Mouse (Mus musculus): ENCODE results near the gene Slc43a1. TPM values are rescaled to one million over a fixed set of nuclear protein-coding genes. Genes with fewer than 3 reads are reported as not detected.

Gene Slc43a1
- polyA plus RNA-seq, 1 experiment from 2014 or later: 4.0 TPM

DNA sequence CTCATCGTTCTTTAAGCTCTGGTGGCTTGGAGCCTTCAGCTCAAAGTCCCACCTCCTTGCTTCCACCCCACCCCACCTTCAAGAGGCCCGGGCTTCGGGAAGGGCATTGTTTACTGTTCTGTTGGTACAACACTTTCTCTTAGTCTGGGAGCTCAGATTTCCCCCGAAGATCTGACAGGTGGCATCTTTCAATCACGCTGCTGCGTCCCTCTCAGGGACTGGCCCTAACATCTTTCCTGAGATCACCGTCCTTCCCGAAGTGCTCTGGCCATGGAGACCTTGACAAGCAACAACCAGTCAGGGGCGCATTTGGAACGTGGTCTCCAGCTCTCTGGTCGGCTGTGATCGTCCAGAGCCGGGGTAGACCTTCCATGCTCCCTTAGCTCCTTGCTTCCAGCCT lies 16.1 kb upstream of the Slc43a1 start, which contains the start of gene Smtnl1:
Smtnl1 (minus strand) TSS at position 101 of the 400 bp plus-strand sequence.
- 0 out of 2 replicates have a peak, but pooled peaks cover 3% of the 10 kb centered on the region for H3K27me3 ChIP-seq (replicated peaks; ENCODE audit: control insufficient read depth, insufficient read depth, low read length)
- no peak within 1 kb of the TSS for H3K27ac ChIP-seq (ENCODE audit: low read depth, low read length)
- H3K36me3 ChIP-seq (ENCODE audit: control insufficient read depth, insufficient read depth, low read length): no peaks in the 10 kb centered on the region
- H3K9me3 ChIP-seq (replicated peaks; ENCODE audit: control insufficient read depth, low read length): no peaks in the 10 kb centered on the region
- WGBS: 68% methylated on average over 13 of the region's 13 CpGs
- no peak within 1 kb of the TSS for H3K4me2 ChIP-seq (ENCODE audit: low read length)
- H3K4me1 ChIP-seq (ENCODE audit: control insufficient read depth, insufficient read depth, low read length): peaks cover 1% of the 10 kb centered on the region; the same call in 1 of the 2 replicates
- DNase-seq (ENCODE audit: low spot score): no peak
- H3K4me3 ChIP-seq (ENCODE audit: low read depth, low read length): no peak within 1 kb of the TSS
- H3K9ac ChIP-seq (ENCODE audit: low read length): no peak within 1 kb of the TSS
- no peak for ATAC-seq

DNA sequence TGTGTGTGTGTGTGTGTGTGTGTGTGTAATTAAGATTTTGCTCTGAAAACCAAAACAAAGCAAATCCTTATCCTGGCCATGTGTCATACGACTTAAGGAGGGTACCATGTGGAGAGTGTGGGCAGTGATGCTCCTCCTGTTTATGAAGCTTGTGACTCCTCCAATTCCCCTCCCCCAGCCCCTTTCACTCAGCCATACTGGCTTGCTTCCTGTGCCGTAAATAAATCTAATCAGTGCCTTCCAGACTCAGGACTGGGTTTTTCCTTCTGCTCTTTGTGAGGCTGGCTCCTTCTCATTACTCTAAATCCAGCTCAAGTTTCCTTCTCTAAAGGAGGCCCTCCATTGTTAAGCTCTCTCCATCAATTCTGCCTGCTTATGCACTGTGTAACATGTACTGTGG lies 15.4 kb upstream of the Slc43a1 start:
- no peak overlapping the region for H3K9ac ChIP-seq (ENCODE audit: low read length)
- WGBS: 43% methylated on average over 2 of the region's 2 CpGs
- DNase-seq (ENCODE audit: low spot score): no peak
- H3K4me1 ChIP-seq (ENCODE audit: control insufficient read depth, insufficient read depth, low read length): peaks cover 4% of the 10 kb centered on the region; the same call in 1 of the 2 replicates
- no peak for ATAC-seq
- H3K4me3 ChIP-seq (ENCODE audit: low read depth, low read length): no peak overlapping the region
- H3K4me2 ChIP-seq (ENCODE audit: low read length): no peak overlapping the region
- no peak overlapping the region for H3K27ac ChIP-seq (ENCODE audit: low read depth, low read length)
- H3K36me3 ChIP-seq (ENCODE audit: control insufficient read depth, insufficient read depth, low read length): no peaks in the 10 kb centered on the region
- H3K9me3 ChIP-seq (replicated peaks; ENCODE audit: control insufficient read depth, low read length): no peaks in the 10 kb centered on the region
- 0 out of 2 replicates have a peak, but pooled peaks cover 3% of the 10 kb centered on the region for H3K27me3 ChIP-seq (replicated peaks; ENCODE audit: control insufficient read depth, insufficient read depth, low read length)

DNA sequence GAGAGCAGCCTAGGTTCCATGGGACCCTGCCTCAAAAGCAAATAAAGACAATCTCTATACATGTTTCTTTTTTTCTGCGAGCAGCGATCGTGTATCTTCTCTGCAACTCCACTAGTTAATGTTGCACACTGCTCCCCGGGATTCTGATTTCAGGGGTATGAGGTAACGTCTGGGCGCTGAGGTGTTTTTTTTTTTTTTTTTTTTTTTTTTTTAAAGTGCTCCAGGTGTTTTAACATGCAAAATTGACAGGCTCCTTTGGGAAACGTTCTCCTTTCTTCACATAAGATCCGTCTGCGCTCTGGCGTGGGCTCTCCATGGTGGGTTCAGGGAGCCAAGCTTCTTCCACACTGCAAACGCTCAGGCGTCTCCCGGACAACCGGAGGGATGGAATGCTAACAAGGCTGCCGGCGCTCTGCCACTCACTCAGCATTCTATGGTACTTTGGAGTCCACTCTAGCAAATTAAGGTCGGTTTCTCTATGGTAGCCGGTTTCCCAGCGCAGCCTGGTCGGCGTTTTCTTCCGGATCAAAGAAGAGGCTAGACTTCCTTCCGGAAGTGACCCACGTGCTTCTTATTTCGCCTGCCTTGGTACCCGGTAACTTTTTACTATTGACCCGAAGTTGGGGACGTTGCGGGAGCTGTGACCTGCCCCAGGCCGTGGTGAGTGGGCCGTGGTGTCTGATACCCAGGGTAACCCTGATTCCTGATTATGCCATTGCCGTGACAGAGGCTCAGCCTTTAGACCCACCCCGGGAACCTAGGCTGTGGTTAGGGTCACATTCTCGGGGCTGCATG lies 12.0 kb upstream of the Slc43a1 start, which contains the start of gene Timm10:
Timm10 (plus strand) TSS at position 510 of the 795 bp plus-strand sequence.
- DNase-seq (ENCODE audit: low spot score) (peak; percentile 98), ATAC-seq (peak; percentile 94)
- Histone ChIP-seq H3K9ac (ENCODE audit: low read length) (peak within 1 kb of the TSS; percentile 74), H3K9me3 (replicated peaks; ENCODE audit: control insufficient read depth, low read length) (no peaks in the 10 kb centered on the region), H3K27ac (ENCODE audit: low read depth, low read length) (no peak within 1 kb of the TSS), H3K27me3 (replicated peaks; ENCODE audit: control insufficient read depth, insufficient read depth, low read length) (0 out of 2 replicates have a peak, but pooled peaks cover 3% of the 10 kb centered on the region), H3K4me2 (ENCODE audit: low read length) (peak within 1 kb of the TSS; percentile 99), H3K4me1 (ENCODE audit: control insufficient read depth, insufficient read depth, low read length) (peaks cover 4% of the 10 kb centered on the region; the same call in 1 of the 2 replicates), H3K4me3 (ENCODE audit: low read depth, low read length) (peak within 1 kb of the TSS; percentile 61), H3K36me3 (ENCODE audit: control insufficient read depth, insufficient read depth, low read length) (peaks cover 12% of the 10 kb centered on the region; the same call in 1 of the 2 replicates)
- under 1% methylated on average over 34 of the region's 34 CpGs for WGBS

DNA sequence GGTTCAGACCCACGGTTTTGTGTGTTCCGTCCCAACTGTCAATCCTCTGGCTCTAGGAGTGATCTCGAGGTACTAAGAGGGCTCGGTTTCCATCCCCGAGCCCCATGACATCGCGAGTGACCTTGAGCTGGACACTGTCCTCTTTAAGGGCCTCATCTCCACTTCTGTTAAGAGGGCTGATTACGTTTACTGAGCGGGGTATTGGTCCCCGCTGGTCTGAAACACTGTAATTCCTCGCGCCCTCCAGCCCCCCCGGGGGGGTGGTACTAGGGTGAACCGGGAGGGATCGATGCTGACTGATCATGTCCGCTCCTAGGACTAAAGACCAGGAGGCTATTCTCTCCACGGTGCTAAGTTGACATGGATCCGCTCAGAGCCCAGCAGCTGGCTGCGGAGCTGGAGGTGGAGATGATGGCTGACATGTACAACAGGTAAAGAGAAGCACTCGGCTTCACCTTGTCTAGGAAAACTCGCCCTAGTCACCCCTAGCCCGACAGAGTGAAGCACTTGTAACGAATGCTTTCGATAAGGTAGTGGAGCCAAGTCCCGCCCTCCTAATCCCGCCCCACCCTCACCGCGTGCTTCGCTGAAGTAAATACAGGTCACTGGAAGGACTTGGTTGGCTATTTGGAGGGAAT lies 11.2 kb upstream of the Slc43a1 start:
- Histone ChIP-seq H3K4me1 (ENCODE audit: control insufficient read depth, insufficient read depth, low read length) (peaks cover 4% of the 10 kb centered on the region; the same call in 1 of the 2 replicates), H3K4me2 (ENCODE audit: low read length) (peak overlapping the region; percentile 99), H3K36me3 (ENCODE audit: control insufficient read depth, insufficient read depth, low read length) (peaks cover 12% of the 10 kb centered on the region; the same call in 1 of the 2 replicates), H3K27me3 (replicated peaks; ENCODE audit: control insufficient read depth, insufficient read depth, low read length) (0 out of 2 replicates have a peak, but pooled peaks cover 3% of the 10 kb centered on the region), H3K27ac (ENCODE audit: low read depth, low read length) (no peak overlapping the region), H3K9me3 (replicated peaks; ENCODE audit: control insufficient read depth, low read length) (no peaks in the 10 kb centered on the region), H3K9ac (ENCODE audit: low read length) (peak overlapping the region; percentile 74), H3K4me3 (ENCODE audit: low read depth, low read length) (peak overlapping the region; percentile 61)
- DNase-seq (ENCODE audit: low spot score) (no peak), ATAC-seq (peak; percentile 21)
- under 1% methylated on average over 29 of the region's 29 CpGs for WGBS

DNA sequence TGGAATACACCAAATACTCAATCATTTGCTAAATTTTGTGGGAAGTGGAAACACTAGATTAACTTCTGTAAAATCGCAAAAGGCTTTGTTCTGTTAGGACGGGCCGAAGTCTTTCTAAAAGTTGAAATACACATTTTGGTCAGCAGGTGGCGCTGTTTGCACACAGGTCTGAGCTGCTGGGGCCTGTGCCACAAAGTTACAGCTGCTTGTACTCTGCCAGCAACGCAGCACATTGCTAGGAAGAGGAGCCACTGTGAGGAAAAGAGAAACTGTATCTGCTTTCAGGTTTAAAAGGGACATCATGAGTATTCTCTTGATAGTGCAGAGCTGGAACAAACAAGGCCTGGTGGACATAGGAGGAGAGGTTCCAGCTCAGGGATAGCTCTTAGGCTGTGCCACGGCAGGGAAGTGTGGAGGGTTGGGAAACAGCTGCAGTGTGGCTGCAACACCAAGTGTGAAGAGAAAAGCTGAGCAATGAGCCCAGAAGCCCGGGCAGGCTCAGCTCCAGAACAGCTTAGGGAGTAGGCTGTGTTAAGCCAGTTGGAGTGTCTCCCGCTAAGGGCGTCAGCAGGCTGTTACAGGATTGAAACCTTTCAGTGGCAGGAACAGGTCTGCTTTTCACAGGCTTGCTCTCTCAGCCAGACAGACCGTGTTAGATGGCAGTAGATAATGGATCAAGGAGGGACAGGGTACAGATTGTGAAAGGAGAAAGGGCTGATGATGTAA lies 6.8 kb upstream of the Slc43a1 start:
- H3K4me2 ChIP-seq (ENCODE audit: low read length): no peak overlapping the region
- H3K27ac ChIP-seq (ENCODE audit: low read depth, low read length): peak overlapping the region; percentile 44; the same call in 1 of the 2 replicates
- peaks cover 12% of the 10 kb centered on the region; the same call in 1 of the 2 replicates for H3K36me3 ChIP-seq (ENCODE audit: control insufficient read depth, insufficient read depth, low read length)
- H3K9me3 ChIP-seq (replicated peaks; ENCODE audit: control insufficient read depth, low read length): no peaks in the 10 kb centered on the region
- DNase-seq (ENCODE audit: low spot score): peak; percentile 95
- H3K27me3 ChIP-seq (replicated peaks; ENCODE audit: control insufficient read depth, insufficient read depth, low read length): no peaks in the 10 kb centered on the region
- no peak overlapping the region for H3K4me3 ChIP-seq (ENCODE audit: low read depth, low read length)
- 28% methylated on average over 10 of the region's 10 CpGs for WGBS
- H3K9ac ChIP-seq (ENCODE audit: low read length): peak overlapping the region; percentile 37; the same call in 1 of the 2 replicates
- ATAC-seq: peak; percentile 75
- H3K4me1 ChIP-seq (ENCODE audit: control insufficient read depth, insufficient read depth, low read length): peaks cover 4% of the 10 kb centered on the region; the same call in 1 of the 2 replicates

DNA sequence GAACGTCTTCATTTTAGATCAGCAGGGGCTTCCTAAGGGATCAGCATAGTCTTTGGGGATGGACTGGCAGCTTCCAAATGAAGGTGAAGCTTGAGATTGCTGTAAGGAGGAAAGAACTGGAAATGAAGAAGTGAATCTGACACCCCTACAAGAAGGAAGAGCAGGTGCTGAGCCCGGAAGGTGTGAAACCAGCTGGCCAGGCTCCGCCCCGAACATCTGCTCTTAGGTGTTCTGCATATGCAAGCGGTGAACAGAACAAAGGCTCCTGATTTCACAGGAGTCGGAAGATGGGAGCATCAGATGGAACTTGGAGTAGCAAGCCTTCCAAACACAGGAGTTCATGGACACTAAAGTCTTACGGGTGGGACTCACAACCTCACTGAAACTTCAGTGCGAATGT lies 1.5 kb upstream of the Slc43a1 start:
- Histone ChIP-seq H3K4me2 (ENCODE audit: low read length) (no peak overlapping the region), H3K9me3 (replicated peaks; ENCODE audit: control insufficient read depth, low read length) (no peaks in the 10 kb centered on the region), H3K36me3 (ENCODE audit: control insufficient read depth, insufficient read depth, low read length) (no peaks in the 10 kb centered on the region), H3K9ac (ENCODE audit: low read length) (no peak overlapping the region), H3K27me3 (replicated peaks; ENCODE audit: control insufficient read depth, insufficient read depth, low read length) (peaks cover 12% of the 10 kb centered on the region), H3K27ac (ENCODE audit: low read depth, low read length) (no peak overlapping the region), H3K4me3 (ENCODE audit: low read depth, low read length) (no peak overlapping the region), H3K4me1 (ENCODE audit: control insufficient read depth, insufficient read depth, low read length) (peaks cover 5% of the 10 kb centered on the region; the same call in 1 of the 2 replicates)
- 62% methylated on average over 8 of the region's 8 CpGs for WGBS
- DNase-seq (ENCODE audit: low spot score): peak; percentile 14
- ATAC-seq: no peak

DNA sequence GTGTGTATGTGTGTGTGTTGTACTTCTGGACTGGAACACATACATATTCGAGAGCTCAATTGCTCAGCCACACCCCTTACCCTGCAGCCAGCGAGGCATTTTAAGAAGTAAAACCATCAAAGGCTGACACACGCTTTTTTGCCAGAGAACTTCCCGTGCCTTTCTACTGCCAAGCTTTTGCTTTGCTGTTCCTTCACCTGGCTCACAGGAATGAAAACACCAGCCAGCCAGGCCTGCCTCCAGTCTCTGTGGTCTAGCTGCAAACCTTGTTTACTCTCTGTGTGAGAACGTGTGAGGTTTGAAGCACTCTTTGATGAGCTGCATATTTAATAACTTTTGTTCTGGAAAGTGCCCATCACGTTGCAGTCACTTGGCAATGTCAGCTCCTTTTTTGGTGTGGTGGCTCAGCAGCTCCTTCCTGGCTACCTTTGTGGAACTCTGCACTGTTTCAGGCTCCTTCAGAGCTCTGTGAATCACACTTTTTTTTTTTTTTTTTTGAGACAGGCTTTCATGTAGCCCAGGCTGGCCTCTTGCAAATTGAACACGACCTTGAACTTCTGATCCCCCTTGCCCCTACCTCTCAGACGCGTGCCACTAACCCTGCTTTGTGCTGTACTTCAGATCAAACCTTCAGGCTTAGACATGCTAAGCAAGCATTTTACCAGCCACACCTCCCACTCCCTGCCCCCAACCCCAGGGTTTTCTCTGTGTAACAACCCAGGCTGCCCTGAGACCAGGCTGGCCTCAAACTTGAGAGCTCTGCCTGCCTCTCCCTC lies 645 bp upstream of the Slc43a1 start:
- peaks cover 5% of the 10 kb centered on the region; the same call in 1 of the 2 replicates for H3K4me1 ChIP-seq (ENCODE audit: control insufficient read depth, insufficient read depth, low read length)
- ATAC-seq (no peak), DNase-seq (ENCODE audit: low spot score) (no peak)
- WGBS: 30% methylated on average over 9 of the region's 9 CpGs
- H3K27ac ChIP-seq (ENCODE audit: low read depth, low read length): no peak overlapping the region
- no peak overlapping the region for H3K4me3 ChIP-seq (ENCODE audit: low read depth, low read length)
- 0 out of 2 replicates have a peak overlapping the region, but pooled peaks have one; percentile 97 for H3K4me2 ChIP-seq (ENCODE audit: low read length)
- no peaks in the 10 kb centered on the region for H3K36me3 ChIP-seq (ENCODE audit: control insufficient read depth, insufficient read depth, low read length)
- no peak overlapping the region for H3K9ac ChIP-seq (ENCODE audit: low read length)
- H3K9me3 ChIP-seq (replicated peaks; ENCODE audit: control insufficient read depth, low read length): no peaks in the 10 kb centered on the region
- H3K27me3 ChIP-seq (replicated peaks; ENCODE audit: control insufficient read depth, insufficient read depth, low read length): peaks cover 12% of the 10 kb centered on the region

Data from forebrain, embryonic 14.5 days (tissue).